Mouse (Mus musculus) hindbrain, postnatal 0 days (tissue): ENCODE measurements around the gene Usp15. TPM values are rescaled to one million over a fixed set of nuclear protein-coding genes. Genes with fewer than 3 reads are reported as not detected.

Experiments
- ATAC-seq: fragments of 200-750 bp; cut with Nextera tagmentation; 2 replicates; pipeline ENCODE4 v1.8.0; 2017; ENCODE audit warnings: mild to moderate bottlenecking, moderate TSS enrichment, moderate library complexity
- DNase-seq: peaks from one replicate; pipeline ENCODE4 v3.0.0-alpha.2; 2015; ENCODE audit warnings: low spot score
- H3K27ac ChIP-seq: fragments of 300-500 bp; sonication (generic); 2 replicates; pipeline ENCODE4 v1.5.1; 2014; ENCODE audit warnings: mild to moderate bottlenecking
- H3K27me3 ChIP-seq: fragments of 300-500 bp; sonication (generic); 2 replicates; pipeline ENCODE4 v1.6.1; 2014; ENCODE audit warnings: low read length, mixed read lengths; ENCODE audit not compliant: insufficient read depth
- H3K36me3 ChIP-seq: fragments of 300-500 bp; sonication (generic); 2 replicates; pipeline ENCODE4 v1.6.1; 2014; ENCODE audit warnings: low read length, mixed read lengths; ENCODE audit not compliant: insufficient read depth
- H3K4me1 ChIP-seq: fragments of 300-500 bp; sonication (generic); 2 replicates; pipeline ENCODE4 v1.6.1; 2014; ENCODE audit warnings: antibody characterized with exemption, low read length, mixed read lengths; ENCODE audit not compliant: insufficient read depth
- H3K4me2 ChIP-seq: fragments of 300-500 bp; sonication (generic); 2 replicates; pipeline ENCODE4 v1.6.1; 2014; ENCODE audit warnings: low read depth, mild to moderate bottlenecking, low read length, moderate library complexity, mixed read lengths
- H3K4me3 ChIP-seq: fragments of 300-500 bp; sonication (generic); 2 replicates; pipeline ENCODE4 v1.5.1; 2014; ENCODE audit warnings: low read length
- H3K9ac ChIP-seq: fragments of 300-500 bp; sonication (generic); replicated peaks from 2 replicates; pipeline ENCODE4 v1.6.1; 2014; ENCODE audit warnings: mild to moderate bottlenecking, low read length, moderate library complexity, mixed read lengths
- H3K9me3 ChIP-seq: fragments of 300-500 bp; sonication (generic); 2 replicates; pipeline ENCODE4 v1.6.1; 2016; ENCODE audit warnings: low read length, mixed read lengths
- CTCF ChIP-seq: IDR thresholded peaks from 2 replicates; pipeline ENCODE4 v1.5.1; 2016; ENCODE audit warnings: antibody characterized with exemption, control low read depth, low read depth
- WGBS: fragments of 180-500 bp; shearing (Covaris S2); extraction: QIAGEN DNeasy Blood & Tissue Kit; methylation state at CpG from one replicate; pipeline ENCODE4 v1.1.7; 2014; 5-methylcytosine and 5-hydroxymethylcytosine counted together
- polyA plus RNA-seq: library from polyadenylated mRNA; unstranded; fragments of >200 nt; fragmentation: Nextera tagmentation; extraction: Ambion mirVana; gene quantifications from 2 replicates; pipeline ENCODE4 v1.2.1, GENCODE M21; 2015
- total RNA-seq: library from RNA; depleted of rRNA; stranded (reverse); fragments of >200 nt; gene quantifications from 2 replicates; pipeline ENCODE4 v1.2.3, GENCODE M21; 2014

Gene Usp15
- total and polyA plus RNA-seq, 2 experiments from 2014 or later = 41.6 to 64.9 TPM

GRCm38 (mm10) chr10:123195961-123196834 lies 597 bp downstream of the Usp15 start:
- WGBS = 2% methylated on average over 36 of the region's 66 CpGs
- Histone ChIP-seq H3K9me3 (no peaks in the 10 kb centered on the region), H3K27me3 (no peaks in the 10 kb centered on the region), H3K36me3 (no peaks in the 10 kb centered on the region), H3K4me2 (peak overlapping the region; percentile 67), H3K27ac (peak overlapping the region; percentile 97), H3K4me1 (0 out of 2 replicates have a peak, but pooled peaks cover 6% of the 10 kb centered on the region), H3K4me3 (peak overlapping the region; percentile 98), H3K9ac (peak overlapping the region; percentile 94)
- TF ChIP-seq CTCF = no peak
- DNase-seq = peak; percentile 62
- peak; percentile 69 for ATAC-seq

GRCm38 (mm10) chr10:123195501-123195900 lies 1.3 kb downstream of the Usp15 start:
- ATAC-seq (no peak), DNase-seq (no peak)
- Histone ChIP-seq H3K9ac (peak overlapping the region; percentile 94; the same call in 1 of the 2 replicates), H3K4me3 (peak overlapping the region; percentile 98), H3K4me1 (0 out of 2 replicates have a peak, but pooled peaks cover 6% of the 10 kb centered on the region), H3K27ac (no peak overlapping the region), H3K27me3 (no peaks in the 10 kb centered on the region), H3K36me3 (no peaks in the 10 kb centered on the region), H3K9me3 (no peaks in the 10 kb centered on the region), H3K4me2 (peak overlapping the region; percentile 67)
- WGBS = 17% methylated on average over 7 of the region's 7 CpGs
- TF ChIP-seq CTCF = no peak

GRCm38 (mm10) chr10:123191038-123191437 lies 5.8 kb downstream of the Usp15 start:
- 0 out of 2 replicates have a peak, but pooled peaks cover 6% of the 10 kb centered on the region for H3K4me1 ChIP-seq
- no peak overlapping the region for H3K4me3 ChIP-seq
- no peak overlapping the region for H3K27ac ChIP-seq
- no peak for ATAC-seq
- no peaks in the 10 kb centered on the region for H3K9me3 ChIP-seq
- WGBS = 84% methylated on average over 6 of the region's 6 CpGs
- no peak for TF ChIP-seq CTCF
- no peak overlapping the region for H3K9ac ChIP-seq
- no peak for DNase-seq
- no peaks in the 10 kb centered on the region for H3K27me3 ChIP-seq
- no peaks in the 10 kb centered on the region for H3K36me3 ChIP-seq
- H3K4me2 ChIP-seq = no peak overlapping the region

GRCm38 (mm10) chr10:123187337-123187736 lies 9.5 kb downstream of the Usp15 start:
- Histone ChIP-seq H3K4me3 (no peak overlapping the region), H3K36me3 (no peaks in the 10 kb centered on the region), H3K27me3 (no peaks in the 10 kb centered on the region), H3K4me2 (no peak overlapping the region), H3K9ac (no peak overlapping the region), H3K9me3 (no peaks in the 10 kb centered on the region), H3K27ac (no peak overlapping the region), H3K4me1 (no peaks in the 10 kb centered on the region)
- ATAC-seq (no peak), DNase-seq (no peak)
- WGBS = 76% methylated on average over 6 of the region's 6 CpGs
- no peak for TF ChIP-seq CTCF

DNA sequence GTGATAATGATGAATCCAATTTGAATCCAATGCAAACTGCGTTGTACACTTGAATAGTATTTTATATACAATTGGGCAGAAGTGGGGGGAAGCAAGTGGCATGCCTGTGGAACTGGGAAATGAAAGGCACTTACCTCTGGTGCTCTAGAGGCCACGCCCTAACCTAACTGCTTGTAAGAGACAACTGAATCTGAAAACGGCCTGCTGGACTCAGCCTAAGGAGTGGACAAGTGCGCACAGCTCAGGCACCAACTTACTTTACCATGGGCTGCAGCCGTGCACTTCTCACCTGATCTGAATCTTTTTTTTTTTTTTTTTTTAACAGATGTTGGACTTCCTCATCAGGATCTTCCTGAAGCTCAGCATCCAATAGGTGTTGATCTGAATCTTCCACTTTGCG lies 10.9 kb downstream of the Usp15 start:
- Histone ChIP-seq H3K27me3 (no peaks in the 10 kb centered on the region), H3K4me1 (no peaks in the 10 kb centered on the region), H3K4me3 (no peak overlapping the region), H3K36me3 (no peaks in the 10 kb centered on the region), H3K4me2 (no peak overlapping the region), H3K27ac (no peak overlapping the region), H3K9ac (no peak overlapping the region), H3K9me3 (no peaks in the 10 kb centered on the region)
- DNase-seq (no peak), ATAC-seq (no peak)
- WGBS = 89% methylated on average over 6 of the region's 6 CpGs
- TF ChIP-seq CTCF = no peak

DNA sequence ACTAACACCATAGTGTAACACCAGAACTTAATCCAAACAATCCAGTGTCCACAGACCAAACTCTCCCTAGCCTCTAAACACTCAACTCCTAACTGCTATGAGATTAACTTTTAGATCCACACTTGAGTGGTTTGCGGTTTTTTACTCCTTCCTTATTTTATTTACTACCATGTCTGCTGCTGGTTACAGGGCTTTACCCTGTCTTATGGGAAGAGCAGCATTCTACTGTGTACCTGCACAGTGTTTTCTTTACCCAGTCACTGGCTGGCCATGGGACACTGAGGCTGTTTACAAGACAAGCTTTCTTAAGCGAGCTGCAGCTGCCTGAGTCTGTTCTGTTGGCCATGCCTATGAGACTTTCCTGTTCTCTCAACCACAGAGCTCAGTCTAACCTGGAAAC lies 13.1 kb downstream of the Usp15 start:
- no peak overlapping the region for H3K4me3 ChIP-seq
- DNase-seq = no peak
- H3K4me2 ChIP-seq = no peak overlapping the region
- H3K4me1 ChIP-seq = no peaks in the 10 kb centered on the region
- no peak for TF ChIP-seq CTCF
- no peaks in the 10 kb centered on the region for H3K9me3 ChIP-seq
- no peak for ATAC-seq
- peak overlapping the region; percentile 15; the same call in 1 of the 2 replicates for H3K27ac ChIP-seq
- H3K27me3 ChIP-seq = no peaks in the 10 kb centered on the region
- H3K9ac ChIP-seq = no peak overlapping the region
- H3K36me3 ChIP-seq = peaks cover 17% of the 10 kb centered on the region
- 71% methylated on average over 2 of the region's 2 CpGs for WGBS

- H3K4me1 ChIP-seq = no peaks in the 10 kb centered on the region
- ATAC-seq (no peak), DNase-seq (peak; percentile 7)
- TF ChIP-seq CTCF = no peak
- 38% methylated on average over 7 of the region's 7 CpGs for WGBS
- no peak overlapping the region for H3K4me3 ChIP-seq
- H3K9me3 ChIP-seq = no peaks in the 10 kb centered on the region
- H3K27me3 ChIP-seq = no peaks in the 10 kb centered on the region
- no peak overlapping the region for H3K9ac ChIP-seq
- no peak overlapping the region for H3K27ac ChIP-seq
- H3K4me2 ChIP-seq = no peak overlapping the region
- peaks cover 17% of the 10 kb centered on the region for H3K36me3 ChIP-seq
Measured at GRCm38 (mm10) chr10:123183243-123183642, 13.6 kb downstream of the Usp15 start.
